Mouse (Mus musculus) neutrophil, adult 59 days (primary cell): ENCODE data around the gene Cmtr2. TPM values are rescaled to one million over a fixed set of nuclear protein-coding genes. Genes with fewer than 3 reads are reported as not detected.

Source experiments
- total RNA-seq, 2 experiments: library from RNA; stranded (reverse); gene quantifications; 1 replicate in 1 of 2; 2 replicates in 1 of 2; pipeline ENCODE4 v1.2.4; 2023

Gene Cmtr2
- total RNA-seq, result 1 to 10 TPM; 2.7 to 3.4 TPM

DNA sequence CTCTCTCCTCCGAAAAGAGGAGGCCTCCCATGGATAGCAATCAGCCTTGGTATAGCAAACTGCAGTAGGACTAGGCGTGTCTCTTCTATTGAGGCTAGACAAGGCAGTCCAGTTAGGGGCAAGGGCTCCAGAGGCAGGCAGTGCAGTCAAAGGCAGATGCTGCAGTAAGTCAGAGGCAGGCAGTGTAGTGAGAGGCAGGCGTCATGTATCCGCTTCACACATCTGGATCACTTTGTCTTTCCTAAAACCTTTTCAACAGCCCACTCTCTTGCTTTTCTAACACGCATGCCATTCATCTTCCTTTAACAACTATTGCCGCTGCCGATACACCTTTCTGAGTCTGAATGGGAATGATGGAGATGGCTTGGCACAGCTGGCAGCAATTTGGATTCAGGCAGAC, at the start of gene Cmtr2:
Gene Cmtr2, plus strand, starts transcription at position 301 of the 400 bp plus-strand sequence.

GRCm38 (mm10) chr8:110168046-110168445, 47.4 kb upstream of the Cmtr2 start, which contains the start of gene Calb2:
Calb2 (minus strand) TSS chr8:110168210.

GRCm38 (mm10) chr8:110266741-110267140, 51.3 kb downstream of the Cmtr2 start, which contains the start of gene Hydin:
Hydin (plus strand) TSS chr8:110266977.

Other genes with a start within 250 kb of the Cmtr2 start
- gene Tat, start 225.2 kb upstream of the Cmtr2 start, total RNA-seq, result not detected
- not detected for gene Chst4, start 175.9 kb upstream of the Cmtr2 start, total RNA-seq
- not detected for gene Zfp612, start 135.9 kb upstream of the Cmtr2 start, total RNA-seq
- not detected for gene Gm21964, start 114.5 kb upstream of the Cmtr2 start, total RNA-seq
- gene Gm17720, start 112.9 kb upstream of the Cmtr2 start, total RNA-seq, result not detected
- gene Calb2, start 47.5 kb upstream of the Cmtr2 start, total RNA-seq, result not detected
- not detected for gene Hydin, start 51.3 kb downstream of the Cmtr2 start, total RNA-seq